Mouse (Mus musculus): ENCODE measurements around the gene Gm17455.

DNA sequence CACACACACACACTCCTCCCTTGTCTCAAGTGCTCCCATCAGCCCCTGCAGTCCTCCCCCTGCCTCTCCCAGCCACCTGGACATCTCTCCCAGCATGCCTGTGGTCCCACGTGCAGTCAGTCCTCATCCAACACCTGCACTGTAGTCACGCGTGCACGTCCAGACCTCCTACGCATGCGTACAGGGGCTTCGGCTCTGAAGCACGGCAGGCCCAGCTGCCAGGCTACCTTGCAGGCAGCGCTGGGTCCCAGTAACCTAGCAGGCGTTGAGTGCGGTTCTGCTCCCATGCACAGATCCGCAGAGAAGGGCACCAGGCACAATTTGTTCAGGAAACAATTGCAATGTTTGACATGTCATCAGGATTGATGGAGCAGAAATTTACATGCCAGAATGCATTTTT, 47.7 kb downstream of the Gm17455 start:
- no peak for TF ChIP-seq CTCF (IDR thresholded peaks at IDR 0.05; ENCODE audit: low read depth)
- TF ChIP-seq EP300 (IDR thresholded peaks at IDR 0.05; ENCODE audit: low read depth), result no peak

Measured in liver, embryonic 14.5 days (tissue).